Mouse (Mus musculus) forebrain, embryonic 12.5 days (tissue): Measurements from ENCODE around the gene Arhgef19. TPM values are rescaled to one million over a fixed set of nuclear protein-coding genes. Genes with fewer than 3 reads are reported as not detected.

ENCODE experiments used
- ATAC-seq: fragments of 200-750 bp; cut with Nextera tagmentation; 2 replicates; pipeline ENCODE4 v1.8.0; 2017; ENCODE audit warnings: moderate TSS enrichment; ENCODE audit not compliant: low FRiP score
- H3K27ac ChIP-seq: fragments of 300-500 bp; sonication (generic); 2 replicates; pipeline ENCODE4 v1.5.1; 2016; ENCODE audit warnings: mild to moderate bottlenecking
- H3K27me3 ChIP-seq: fragments of 300-500 bp; sonication (generic); 2 replicates; pipeline ENCODE4 v1.6.1; 2016; ENCODE audit warnings: mild to moderate bottlenecking
- H3K36me3 ChIP-seq: fragments of 300-500 bp; sonication (generic); replicated peaks from 2 replicates; pipeline ENCODE4 v1.6.1; 2016; ENCODE audit warnings: mild to moderate bottlenecking
- H3K4me1 ChIP-seq: fragments of 300-500 bp; sonication (generic); 2 replicates; pipeline ENCODE4 v1.6.1; 2016
- H3K4me2 ChIP-seq: fragments of 300-500 bp; sonication (generic); 2 replicates; pipeline ENCODE4 v1.6.1; 2016; ENCODE audit warnings: mild to moderate bottlenecking, moderate library complexity
- H3K4me3 ChIP-seq: fragments of 300-500 bp; sonication (generic); replicated peaks from 2 replicates; pipeline ENCODE4 v1.5.1; 2016; ENCODE audit warnings: mild to moderate bottlenecking
- H3K9ac ChIP-seq: fragments of 300-500 bp; sonication (generic); 2 replicates; pipeline ENCODE4 v1.6.1; 2016; ENCODE audit warnings: mild to moderate bottlenecking
- H3K9me3 ChIP-seq: fragments of 300-500 bp; sonication (generic); 2 replicates; pipeline ENCODE4 v1.6.1; 2016
- WGBS: fragments of 180-500 bp; shearing (Covaris S2); methylation state at CpG from one replicate; pipeline ENCODE4 v1.1.7; 2016; 5-methylcytosine and 5-hydroxymethylcytosine counted together
- polyA plus RNA-seq: library from polyadenylated mRNA; unstranded; fragments of >200 nt; fragmentation: Nextera tagmentation; extraction: Ambion mirVana; gene quantifications from 2 replicates; pipeline ENCODE4 v1.2.1, GENCODE M21; 2016

Arhgef19 gene
- 1.9 and 2.6 TPM in 2 replicates for polyA plus RNA-seq

DNA sequence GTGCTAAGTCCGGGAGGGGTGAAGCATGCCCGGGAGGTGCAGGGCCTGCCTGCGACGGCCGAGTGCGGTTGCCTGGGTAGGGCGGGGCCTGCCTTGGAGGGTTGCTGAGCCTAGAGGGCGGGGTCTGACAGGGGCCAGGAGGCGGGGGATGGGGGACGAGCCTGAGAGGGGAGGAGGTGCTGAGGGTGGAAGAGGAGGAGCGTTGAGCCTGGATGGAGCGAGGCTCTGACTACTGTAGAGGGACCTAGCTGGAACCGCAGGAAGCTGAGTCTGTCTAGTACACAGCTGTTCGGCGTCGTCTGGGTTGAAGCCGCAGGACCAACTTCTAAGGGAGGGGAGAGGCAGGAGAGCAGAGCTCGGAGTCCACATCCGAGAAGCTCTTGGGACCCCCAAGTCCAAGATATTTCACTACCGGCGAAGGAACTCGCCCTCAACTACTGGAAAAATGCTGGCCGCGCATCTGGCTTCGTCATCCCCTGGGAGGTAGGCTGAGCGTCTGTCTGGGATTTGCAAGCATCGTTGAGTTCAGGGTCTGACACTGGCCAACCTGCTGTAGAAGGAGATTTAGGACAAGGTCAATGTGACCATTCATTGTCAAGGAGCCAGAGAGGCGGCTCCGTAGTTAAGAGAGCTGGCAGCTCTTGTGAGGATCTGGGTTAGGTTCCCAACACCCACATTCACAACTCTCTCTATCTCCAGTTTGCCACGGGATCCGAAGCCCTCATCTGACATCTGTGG is at the start of gene Arhgef19:
Gene Arhgef19 (plus strand): TSS at position 112 of the 738 bp plus-strand sequence.
- Histone ChIP-seq H3K27ac (no peak within 1 kb of the TSS), H3K4me1 (peaks cover 36% of the 10 kb centered on the region), H3K36me3 (no peaks in the 10 kb centered on the region), H3K9me3 (no peaks in the 10 kb centered on the region), H3K4me3 (peak within 1 kb of the TSS; percentile 37), H3K4me2 (peak within 1 kb of the TSS; percentile 65), H3K9ac (peak within 1 kb of the TSS; percentile 36; the same call in 1 of the 2 replicates), H3K27me3 (peaks cover 88% of the 10 kb centered on the region)
- 3% methylated on average over 31 of the region's 31 CpGs for WGBS
- ATAC-seq, result peak; percentile 89

DNA sequence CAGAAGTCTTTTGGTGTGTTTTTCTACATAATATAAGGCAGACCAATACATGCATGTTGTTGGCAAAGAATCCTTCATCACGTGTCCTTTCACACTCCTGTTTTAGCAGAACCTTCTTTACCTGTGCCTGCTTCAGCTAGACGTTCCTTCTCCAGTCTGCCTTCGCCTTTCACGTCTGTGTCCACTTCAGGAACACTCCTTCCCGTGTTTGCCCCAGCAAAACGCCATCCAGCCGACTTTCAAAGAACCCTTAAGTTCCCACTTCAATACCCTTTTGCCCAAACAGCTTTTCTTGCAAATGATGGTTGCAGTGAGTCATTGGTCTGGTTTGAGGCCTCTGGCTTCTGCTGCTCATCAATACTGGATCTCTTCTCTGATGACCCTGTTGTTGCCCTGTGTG is 48.0 kb upstream of the Arhgef19 start:
- H3K4me3 ChIP-seq, result no peak overlapping the region
- peaks cover 27% of the 10 kb centered on the region for H3K36me3 ChIP-seq
- no peak for ATAC-seq
- 91% methylated on average over 7 of the region's 7 CpGs for WGBS
- no peak overlapping the region for H3K4me2 ChIP-seq
- H3K4me1 ChIP-seq, result peaks cover 1% of the 10 kb centered on the region
- H3K9me3 ChIP-seq, result no peaks in the 10 kb centered on the region
- H3K27ac ChIP-seq, result no peak overlapping the region
- H3K9ac ChIP-seq, result no peak overlapping the region
- H3K27me3 ChIP-seq, result no peaks in the 10 kb centered on the region

DNA sequence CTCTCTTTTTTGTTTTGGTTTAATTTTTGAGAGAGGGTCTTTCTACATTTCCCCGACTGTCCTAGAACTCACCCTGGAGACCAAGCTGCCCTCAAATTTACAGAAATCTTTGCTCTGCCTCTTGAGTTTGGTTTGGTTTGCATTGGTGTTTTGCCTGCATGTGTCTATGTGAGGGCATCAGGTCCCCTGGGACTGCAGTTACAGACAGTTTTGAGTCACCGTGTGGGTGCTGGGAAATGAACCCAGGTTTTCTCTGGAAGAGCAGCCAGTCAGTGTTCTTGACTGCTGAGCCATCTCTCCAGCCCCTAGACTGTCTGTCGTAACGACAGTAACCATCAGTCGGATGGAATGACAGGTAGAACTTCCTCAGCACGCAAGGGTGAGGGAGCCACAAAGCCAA is 44.7 kb upstream of the Arhgef19 start:
- Histone ChIP-seq H3K4me3 (no peak overlapping the region), H3K9me3 (no peaks in the 10 kb centered on the region), H3K9ac (no peak overlapping the region), H3K4me1 (no peaks in the 10 kb centered on the region), H3K27me3 (no peaks in the 10 kb centered on the region), H3K36me3 (peaks cover 58% of the 10 kb centered on the region), H3K27ac (no peak overlapping the region), H3K4me2 (no peak overlapping the region)
- no peak for ATAC-seq
- 94% methylated on average over 6 of the region's 6 CpGs for WGBS

DNA sequence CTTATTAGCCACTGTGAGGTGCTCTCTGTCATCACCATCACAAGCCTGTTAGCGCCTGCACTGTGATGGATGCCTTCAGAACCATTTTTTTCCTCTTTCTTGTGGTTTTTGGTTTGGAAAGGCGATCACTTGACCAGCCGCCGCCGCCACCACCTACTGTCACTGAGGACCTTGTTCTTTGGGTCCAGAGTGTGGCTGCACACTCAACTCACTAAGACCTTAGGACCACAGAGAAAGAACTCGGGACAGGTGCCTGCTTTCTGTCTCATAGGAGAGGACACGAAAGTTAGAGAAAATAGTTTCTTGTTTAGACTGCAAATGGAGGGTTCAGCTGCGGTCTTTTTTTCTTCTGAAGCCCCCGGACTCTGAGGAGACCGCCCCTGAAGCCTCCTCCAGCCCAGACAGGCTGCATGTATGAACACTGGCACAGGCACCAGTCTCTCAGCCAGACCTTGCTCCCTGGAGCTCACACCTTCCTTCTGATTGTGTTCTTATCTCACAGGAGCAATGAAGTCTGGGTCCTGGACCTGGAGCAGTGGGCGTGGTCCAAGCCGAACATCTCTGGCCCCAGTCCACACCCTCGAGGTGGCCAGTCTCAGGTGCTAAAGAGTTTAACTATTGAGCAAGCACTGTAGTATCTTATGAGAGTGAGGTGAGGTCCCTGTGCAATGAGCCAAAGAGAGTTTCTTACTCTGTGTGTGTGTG is 42.2 kb upstream of the Arhgef19 start:
- H3K4me3 ChIP-seq, result no peak overlapping the region
- H3K4me1 ChIP-seq, result no peaks in the 10 kb centered on the region
- ATAC-seq, result no peak
- H3K4me2 ChIP-seq, result no peak overlapping the region
- H3K9me3 ChIP-seq, result no peaks in the 10 kb centered on the region
- 96% methylated on average over 13 of the region's 13 CpGs for WGBS
- H3K27ac ChIP-seq, result no peak overlapping the region
- no peak overlapping the region for H3K9ac ChIP-seq
- H3K27me3 ChIP-seq, result no peaks in the 10 kb centered on the region
- peaks cover 69% of the 10 kb centered on the region for H3K36me3 ChIP-seq

DNA sequence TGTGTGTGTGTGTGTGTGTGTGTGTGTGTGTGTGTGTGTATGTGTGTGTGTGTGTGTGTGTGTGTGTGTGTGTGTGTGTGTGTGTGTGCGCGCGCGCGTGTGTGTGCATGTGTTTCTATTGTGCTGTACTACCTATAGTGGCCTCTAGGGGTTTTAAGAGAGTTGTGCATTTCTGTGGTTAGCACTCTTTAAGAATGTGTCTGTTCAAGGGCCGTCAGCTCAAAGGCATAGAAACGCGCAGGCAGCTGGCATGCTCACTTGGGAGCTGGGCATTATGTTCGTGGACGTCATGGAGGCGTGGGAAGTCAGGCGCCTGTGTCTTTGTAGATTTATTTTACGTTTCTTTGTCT is 41.6 kb upstream of the Arhgef19 start:
- no peaks in the 10 kb centered on the region for H3K4me1 ChIP-seq
- 98% methylated on average over 10 of the region's 13 CpGs for WGBS
- no peak overlapping the region for H3K4me2 ChIP-seq
- no peak overlapping the region for H3K4me3 ChIP-seq
- H3K9ac ChIP-seq, result no peak overlapping the region
- H3K36me3 ChIP-seq, result peaks cover 73% of the 10 kb centered on the region
- no peaks in the 10 kb centered on the region for H3K9me3 ChIP-seq
- no peak overlapping the region for H3K27ac ChIP-seq
- ATAC-seq, result no peak
- no peaks in the 10 kb centered on the region for H3K27me3 ChIP-seq

DNA sequence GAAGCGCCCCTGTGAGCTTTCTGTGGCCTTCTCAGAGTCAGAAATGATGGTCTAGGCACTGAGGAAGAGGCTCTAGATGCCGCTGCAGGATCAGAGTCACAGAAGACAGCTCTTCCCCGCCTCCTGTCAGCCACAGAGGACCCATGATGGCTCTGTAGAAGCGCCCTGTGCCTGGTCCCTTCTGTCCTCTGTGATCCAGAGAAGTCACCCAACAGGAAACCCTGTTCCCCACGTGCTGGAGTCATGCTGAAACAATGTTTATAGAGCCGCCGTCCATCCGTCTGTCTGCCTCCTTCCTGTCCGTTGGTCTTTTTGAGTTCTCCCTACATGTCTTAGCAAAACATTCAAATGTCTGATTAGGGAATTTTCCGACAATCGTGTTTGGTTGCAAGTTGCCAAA is 38.4 kb upstream of the Arhgef19 start:
- ATAC-seq, result no peak
- H3K9me3 ChIP-seq, result no peaks in the 10 kb centered on the region
- peaks cover 79% of the 10 kb centered on the region for H3K36me3 ChIP-seq
- no peak overlapping the region for H3K27ac ChIP-seq
- no peak overlapping the region for H3K4me3 ChIP-seq
- H3K9ac ChIP-seq, result no peak overlapping the region
- H3K27me3 ChIP-seq, result no peaks in the 10 kb centered on the region
- H3K4me1 ChIP-seq, result no peaks in the 10 kb centered on the region
- WGBS, result 89% methylated on average over 11 of the region's 11 CpGs
- H3K4me2 ChIP-seq, result no peak overlapping the region

DNA sequence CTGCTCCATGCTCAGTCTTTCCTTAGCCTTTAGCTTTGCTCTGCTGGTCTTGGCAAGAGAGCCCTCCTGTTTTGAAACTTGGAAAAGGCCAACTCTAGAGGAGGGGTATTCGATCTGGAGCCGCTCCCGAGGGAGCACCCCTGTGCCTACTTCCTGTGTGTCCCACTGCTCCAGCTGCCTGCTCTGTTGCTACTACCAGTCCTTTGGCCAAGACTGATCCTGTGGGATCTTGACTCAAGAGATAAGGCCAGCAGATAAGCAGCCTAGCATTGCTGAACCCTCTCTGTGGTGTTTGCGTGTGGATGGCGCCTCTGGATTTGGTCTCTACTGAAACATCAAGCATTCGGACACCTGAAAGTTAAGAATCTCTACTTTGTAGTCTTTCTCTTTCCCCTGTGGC is 37.1 kb upstream of the Arhgef19 start:
- no peak overlapping the region for H3K4me2 ChIP-seq
- no peaks in the 10 kb centered on the region for H3K4me1 ChIP-seq
- H3K4me3 ChIP-seq, result no peak overlapping the region
- H3K27me3 ChIP-seq, result no peaks in the 10 kb centered on the region
- no peak for ATAC-seq
- H3K36me3 ChIP-seq, result peaks cover 70% of the 10 kb centered on the region
- H3K27ac ChIP-seq, result no peak overlapping the region
- no peaks in the 10 kb centered on the region for H3K9me3 ChIP-seq
- no peak overlapping the region for H3K9ac ChIP-seq
- 95% methylated on average over 6 of the region's 6 CpGs for WGBS

DNA sequence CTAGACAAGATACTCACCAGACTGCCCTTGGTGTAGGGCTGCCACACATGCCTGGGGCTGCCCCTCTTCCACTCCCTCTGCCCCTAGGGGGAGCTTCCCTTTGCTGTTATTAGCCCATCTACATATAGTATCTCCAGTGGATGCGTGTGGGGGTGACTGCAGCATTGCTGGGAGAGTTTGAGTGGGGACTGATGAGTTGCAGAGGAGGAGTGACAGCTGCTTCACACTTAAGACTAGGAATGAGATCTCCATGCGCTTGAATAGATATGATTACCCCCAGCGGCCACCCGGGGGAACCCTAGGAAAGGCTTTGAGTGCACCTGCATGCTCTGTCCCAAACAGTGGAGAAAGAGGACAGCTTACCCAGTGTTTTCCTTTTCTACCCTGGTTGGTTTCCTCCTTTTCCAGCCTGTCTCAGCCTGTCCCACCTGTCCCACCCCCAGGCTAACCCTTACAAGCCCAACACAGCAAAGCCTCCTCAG is 34.7 kb upstream of the Arhgef19 start:
- H3K9ac ChIP-seq, result no peak overlapping the region
- no peak overlapping the region for H3K4me2 ChIP-seq
- ATAC-seq, result no peak
- peaks cover 47% of the 10 kb centered on the region for H3K36me3 ChIP-seq
- H3K27me3 ChIP-seq, result no peaks in the 10 kb centered on the region
- H3K27ac ChIP-seq, result no peak overlapping the region
- no peak overlapping the region for H3K4me3 ChIP-seq
- H3K9me3 ChIP-seq, result no peaks in the 10 kb centered on the region
- WGBS, result 79% methylated on average over 4 of the region's 4 CpGs
- no peaks in the 10 kb centered on the region for H3K4me1 ChIP-seq

DNA sequence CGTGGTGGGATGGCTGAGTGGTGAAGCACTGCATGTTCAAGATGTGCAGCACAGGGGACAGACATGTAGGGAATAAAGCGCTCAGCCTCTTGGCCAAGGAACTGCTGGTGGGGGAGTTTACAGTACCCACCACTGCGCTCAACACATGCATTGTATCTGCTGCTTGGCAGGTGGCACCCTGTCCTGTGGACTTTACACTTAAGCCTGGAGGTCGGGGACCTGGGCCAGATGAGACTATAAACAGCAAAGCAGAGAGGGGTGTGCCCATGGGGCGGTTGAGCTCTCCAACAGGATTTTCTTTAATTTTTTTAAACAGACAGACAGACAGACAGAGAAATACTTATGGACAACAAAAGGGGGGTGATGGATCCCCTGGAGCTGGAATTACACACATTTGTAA is 32.2 kb upstream of the Arhgef19 start:
- H3K36me3 ChIP-seq, result peaks cover 26% of the 10 kb centered on the region
- H3K4me2 ChIP-seq, result no peak overlapping the region
- no peak for ATAC-seq
- no peak overlapping the region for H3K9ac ChIP-seq
- H3K27ac ChIP-seq, result no peak overlapping the region
- H3K27me3 ChIP-seq, result 0 out of 2 replicates have a peak, but pooled peaks cover 3% of the 10 kb centered on the region
- no peaks in the 10 kb centered on the region for H3K9me3 ChIP-seq
- no peak overlapping the region for H3K4me3 ChIP-seq
- no peaks in the 10 kb centered on the region for H3K4me1 ChIP-seq
- WGBS, result 91% methylated on average over 5 of the region's 5 CpGs

DNA sequence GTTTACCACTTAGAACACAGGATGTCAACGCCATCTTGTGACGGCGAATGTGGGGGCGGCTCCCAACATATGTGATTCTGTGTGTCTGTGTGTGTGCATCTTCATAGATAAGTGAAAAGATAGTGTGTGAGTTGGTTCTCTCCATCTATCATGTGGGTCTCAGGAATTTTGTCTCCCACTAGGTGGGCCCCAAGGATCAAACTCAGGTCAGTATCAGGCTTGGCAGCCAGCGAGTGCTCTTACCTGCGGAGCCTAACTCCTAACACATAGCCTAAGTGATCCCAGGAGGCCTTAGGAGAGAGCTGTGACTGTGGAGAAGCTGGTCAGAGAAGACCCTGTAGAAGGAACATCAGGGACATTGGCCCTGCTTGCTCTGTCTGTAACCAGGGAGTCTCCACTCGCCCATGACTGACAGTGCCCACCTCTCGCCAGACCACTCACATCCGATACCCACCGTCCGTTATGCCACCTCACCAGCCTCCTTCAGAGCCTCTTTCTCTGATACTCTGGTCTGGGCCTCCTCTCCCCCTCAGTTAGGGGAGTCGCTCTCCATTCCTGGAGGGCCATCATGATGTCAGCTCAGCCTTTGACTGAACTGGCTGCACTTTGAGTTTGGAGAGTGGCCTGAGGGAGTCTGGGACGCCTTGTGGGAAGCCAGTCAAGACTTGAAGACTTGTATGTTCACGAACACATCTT is 28.6 kb upstream of the Arhgef19 start:
- H3K27me3 ChIP-seq, result 0 out of 2 replicates have a peak, but pooled peaks cover 8% of the 10 kb centered on the region
- no peaks in the 10 kb centered on the region for H3K9me3 ChIP-seq
- peak overlapping the region; percentile 29 for H3K4me3 ChIP-seq
- ATAC-seq, result no peak
- 0 out of 2 replicates have a peak, but pooled peaks cover 4% of the 10 kb centered on the region for H3K36me3 ChIP-seq
- 0 out of 2 replicates have a peak overlapping the region, but pooled peaks have one; percentile 9 for H3K9ac ChIP-seq
- WGBS, result 76% methylated on average over 14 of the region's 14 CpGs
- H3K4me1 ChIP-seq, result peaks cover 19% of the 10 kb centered on the region
- H3K4me2 ChIP-seq, result peak overlapping the region; percentile 49
- H3K27ac ChIP-seq, result 0 out of 2 replicates have a peak overlapping the region, but pooled peaks have one; percentile 33

DNA sequence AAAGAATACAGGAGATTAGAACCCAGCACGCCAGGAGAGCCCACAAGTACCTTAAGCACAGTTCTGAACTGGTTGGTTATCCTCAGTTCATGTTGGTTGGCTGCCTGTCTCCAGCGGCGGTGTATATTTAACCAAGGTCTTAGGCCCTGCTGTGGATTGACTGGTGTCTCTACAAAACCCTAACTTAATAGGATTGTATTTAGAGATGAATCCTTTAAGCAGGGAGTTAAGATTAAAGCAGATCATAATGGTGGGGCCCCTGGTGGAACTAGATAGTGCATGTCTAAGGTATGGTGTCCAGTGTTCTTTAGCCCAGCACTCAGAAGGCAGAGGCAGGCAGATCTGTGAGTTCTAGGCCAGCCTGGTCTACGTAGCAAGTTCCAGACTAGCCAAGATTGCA is 27.7 kb upstream of the Arhgef19 start:
- 0 out of 2 replicates have a peak, but pooled peaks cover 8% of the 10 kb centered on the region for H3K27me3 ChIP-seq
- H3K27ac ChIP-seq, result no peak overlapping the region
- no peak overlapping the region for H3K4me2 ChIP-seq
- no peak overlapping the region for H3K9ac ChIP-seq
- no peak for ATAC-seq
- H3K4me1 ChIP-seq, result peaks cover 19% of the 10 kb centered on the region
- 0 out of 2 replicates have a peak, but pooled peaks cover 4% of the 10 kb centered on the region for H3K36me3 ChIP-seq
- no peaks in the 10 kb centered on the region for H3K9me3 ChIP-seq
- 92% methylated on average over 4 of the region's 4 CpGs for WGBS
- no peak overlapping the region for H3K4me3 ChIP-seq

DNA sequence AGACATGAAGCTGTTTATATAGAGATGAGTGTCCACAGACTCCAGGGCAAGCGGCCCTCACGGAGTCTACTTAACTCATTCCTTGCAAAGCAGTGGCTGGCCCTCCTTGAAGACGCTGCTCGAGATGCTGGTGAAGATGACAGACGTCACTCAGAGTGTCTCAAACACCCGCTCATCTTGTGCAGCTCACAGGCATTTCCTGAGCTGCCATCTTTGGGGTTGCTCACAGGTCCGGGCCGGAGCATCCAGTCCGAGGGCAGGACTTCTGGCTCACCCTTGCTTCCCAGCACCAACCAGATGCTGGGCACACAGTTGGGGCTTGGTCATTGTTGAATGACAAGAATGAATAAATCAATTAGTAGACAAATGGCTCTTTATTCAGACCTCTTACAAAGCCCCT is 26.4 kb upstream of the Arhgef19 start:
- Histone ChIP-seq H3K4me3 (no peak overlapping the region), H3K4me2 (no peak overlapping the region; the same call in 1 of the 2 replicates), H3K9ac (no peak overlapping the region), H3K9me3 (no peaks in the 10 kb centered on the region), H3K27me3 (0 out of 2 replicates have a peak, but pooled peaks cover 8% of the 10 kb centered on the region), H3K36me3 (no peaks in the 10 kb centered on the region), H3K27ac (0 out of 2 replicates have a peak overlapping the region, but pooled peaks have one; percentile 27), H3K4me1 (peaks cover 19% of the 10 kb centered on the region)
- 76% methylated on average over 9 of the region's 9 CpGs for WGBS
- ATAC-seq, result no peak
